Mouse (Mus musculus): ENCODE measurements at regions not wholly inside any gene's neighbourhood (a gene's known extent, or its start where the extent isn't known, plus 50 kb on each side); places are given as distances from the start of the nearest gene placed in this dataset.

- 71% methylated on average over 6 of the region's 6 CpGs for WGBS
- TF ChIP-seq CTCF (IDR thresholded peaks at IDR 0.05; ENCODE audit: low read depth) = no peak
Measured at GRCm38 (mm10) chr3:38569001-38569400, 84.4 kb upstream of the Ankrd50 start.

GRCm38 (mm10) chr3:38568596-38568975 lies 83.9 kb upstream of the Ankrd50 start:
- no peak overlapping the region for H3K4me3 ChIP-seq (ENCODE audit: low read depth, low read length)
- no peaks in the 10 kb centered on the region for H3K27me3 ChIP-seq (ENCODE audit: insufficient read depth, low read length)
- no peak for DNase-seq
- no peak overlapping the region for H3K9ac ChIP-seq
- no peak overlapping the region; the same call in 1 of the 2 replicates for H3K27ac ChIP-seq (ENCODE audit: low read depth, low read length)
- no peaks in the 10 kb centered on the region for H3K4me1 ChIP-seq (ENCODE audit: insufficient read depth)
- no peak overlapping the region for H3K4me2 ChIP-seq (ENCODE audit: low read depth)
- no peaks in the 10 kb centered on the region for H3K9me3 ChIP-seq (ENCODE audit: low read length)
- H3K36me3 ChIP-seq (ENCODE audit: insufficient read depth) = no peaks in the 10 kb centered on the region
- TF ChIP-seq CTCF (IDR thresholded peaks at IDR 0.05; ENCODE audit: low read depth) = no peak
- ATAC-seq = peak; percentile 42
- 11% methylated on average over 2 of the region's 2 CpGs for WGBS

More at GRCm38 (mm10) chr3:38569001-38569400, 84.4 kb upstream of the Ankrd50 start:
- Histone ChIP-seq H3K9me3 (ENCODE audit: low read length) (no peaks in the 10 kb centered on the region), H3K4me3 (ENCODE audit: low read depth, low read length) (no peak overlapping the region), H3K4me1 (ENCODE audit: insufficient read depth) (no peaks in the 10 kb centered on the region), H3K27ac (ENCODE audit: low read depth, low read length) (no peak overlapping the region), H3K4me2 (ENCODE audit: low read depth) (no peak overlapping the region), H3K9ac (no peak overlapping the region), H3K27me3 (ENCODE audit: insufficient read depth, low read length) (no peaks in the 10 kb centered on the region), H3K36me3 (ENCODE audit: insufficient read depth) (no peaks in the 10 kb centered on the region)
- DNase-seq (no peak), ATAC-seq (no peak)

DNA sequence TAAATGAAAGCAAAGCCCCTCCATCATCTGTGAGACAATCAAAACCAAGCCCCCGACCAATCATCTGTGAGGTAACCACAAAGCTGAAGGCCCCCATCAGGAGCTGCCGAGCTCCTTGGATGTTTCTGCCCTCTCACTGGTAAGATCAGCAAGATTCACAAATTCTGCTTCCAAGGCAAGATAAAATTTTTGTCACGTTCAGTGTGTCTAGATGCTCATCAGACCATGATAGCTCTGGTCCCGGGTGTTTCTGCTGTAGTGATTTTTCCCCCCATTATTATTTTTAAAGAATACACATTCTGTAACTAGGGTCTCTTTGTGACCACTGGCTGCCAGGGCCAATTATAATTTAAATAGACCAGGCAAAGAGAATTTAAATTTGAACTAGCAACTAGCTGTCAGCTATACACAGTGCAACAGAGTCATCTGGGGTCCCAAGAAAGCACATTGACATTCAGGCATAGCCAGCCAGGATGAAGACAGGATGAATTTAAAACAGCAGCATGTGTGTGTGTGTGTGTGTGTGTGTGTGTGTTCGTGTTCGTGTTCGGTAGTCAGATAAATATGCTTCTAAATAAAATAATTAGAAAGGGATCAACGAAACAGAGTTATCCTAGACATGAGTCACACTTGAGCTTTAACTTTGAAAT lies 83.4 kb upstream of the Ankrd50 start:
- Histone ChIP-seq H3K36me3 (ENCODE audit: insufficient read depth) (no peaks in the 10 kb centered on the region), H3K9me3 (ENCODE audit: low read length) (no peaks in the 10 kb centered on the region), H3K4me2 (ENCODE audit: low read depth) (no peak overlapping the region), H3K27me3 (ENCODE audit: insufficient read depth, low read length) (no peaks in the 10 kb centered on the region), H3K4me1 (ENCODE audit: insufficient read depth) (no peaks in the 10 kb centered on the region), H3K4me3 (ENCODE audit: low read depth, low read length) (no peak overlapping the region), H3K27ac (ENCODE audit: low read depth, low read length) (no peak overlapping the region), H3K9ac (no peak overlapping the region)
- ATAC-seq = peak; percentile 51; the same call in 1 of the 2 replicates
- TF ChIP-seq CTCF (IDR thresholded peaks at IDR 0.05; ENCODE audit: low read depth) = no peak
- WGBS = 23% methylated on average over 8 of the region's 8 CpGs
- DNase-seq = no peak

DNA sequence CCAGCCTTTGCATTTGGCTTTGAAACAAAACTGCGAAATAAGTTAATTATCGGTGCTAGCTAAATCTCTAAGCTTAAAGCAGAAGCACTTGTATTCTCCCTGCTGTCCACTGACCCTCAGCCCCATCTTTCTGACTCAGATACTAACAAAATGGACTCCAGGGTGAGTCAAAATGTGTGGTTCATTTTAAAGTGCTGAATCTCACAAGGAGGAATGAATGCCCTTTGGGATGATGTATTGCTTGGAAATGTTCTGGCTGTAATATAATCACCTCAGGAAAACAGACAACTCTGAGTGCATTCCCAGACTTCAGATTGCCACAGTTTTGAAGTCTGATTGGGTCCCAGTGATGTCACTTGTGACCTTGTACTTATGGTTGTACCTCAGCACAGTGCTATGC lies 81.9 kb upstream of the Ankrd50 start:
- Histone ChIP-seq H3K9me3 (ENCODE audit: low read length) (no peaks in the 10 kb centered on the region), H3K9ac (no peak overlapping the region), H3K27me3 (ENCODE audit: insufficient read depth, low read length) (no peaks in the 10 kb centered on the region), H3K4me2 (ENCODE audit: low read depth) (no peak overlapping the region), H3K36me3 (ENCODE audit: insufficient read depth) (no peaks in the 10 kb centered on the region), H3K4me3 (ENCODE audit: low read depth, low read length) (no peak overlapping the region), H3K27ac (ENCODE audit: low read depth, low read length) (no peak overlapping the region), H3K4me1 (ENCODE audit: insufficient read depth) (no peaks in the 10 kb centered on the region)
- ATAC-seq (no peak), DNase-seq (no peak)
- WGBS = 74% methylated on average over 2 of the region's 2 CpGs
- no peak for TF ChIP-seq CTCF (IDR thresholded peaks at IDR 0.05; ENCODE audit: low read depth)

GRCm38 (mm10) chr3:38564844-38565243 lies 80.2 kb upstream of the Ankrd50 start:
- DNase-seq (no peak), ATAC-seq (no peak)
- TF ChIP-seq CTCF (IDR thresholded peaks at IDR 0.05; ENCODE audit: low read depth) = no peak

DNA sequence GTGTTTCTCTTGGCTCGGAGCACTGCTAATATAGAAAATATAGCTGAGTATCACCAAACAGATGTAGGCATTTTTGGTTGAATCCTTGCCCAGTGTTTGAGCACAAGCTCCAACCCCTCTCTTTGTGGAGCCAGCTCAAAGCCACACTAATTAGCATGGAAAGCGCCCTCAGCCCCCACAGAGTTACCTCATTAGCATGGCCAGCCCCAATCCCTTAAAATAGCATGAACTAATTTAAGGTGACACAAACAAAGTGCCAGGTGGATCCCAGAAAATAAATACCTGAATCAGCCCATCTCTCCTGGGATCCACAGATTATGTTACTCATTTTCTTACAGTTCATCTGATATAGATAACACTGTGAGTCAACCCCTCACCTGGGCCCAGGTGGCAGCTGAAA lies 79.7 kb upstream of the Ankrd50 start:
- no peak overlapping the region for H3K9ac ChIP-seq
- no peaks in the 10 kb centered on the region for H3K9me3 ChIP-seq (ENCODE audit: low read length)
- H3K4me1 ChIP-seq (ENCODE audit: insufficient read depth) = no peaks in the 10 kb centered on the region
- 9% methylated on average over 2 of the region's 2 CpGs for WGBS
- no peak for ATAC-seq
- no peaks in the 10 kb centered on the region for H3K36me3 ChIP-seq (ENCODE audit: insufficient read depth)
- no peak overlapping the region for H3K27ac ChIP-seq (ENCODE audit: low read depth, low read length)
- TF ChIP-seq CTCF (IDR thresholded peaks at IDR 0.05; ENCODE audit: low read depth) = no peak
- DNase-seq = peak; percentile 11
- H3K4me3 ChIP-seq (ENCODE audit: low read depth, low read length) = no peak overlapping the region
- H3K4me2 ChIP-seq (ENCODE audit: low read depth) = no peak overlapping the region
- H3K27me3 ChIP-seq (ENCODE audit: insufficient read depth, low read length) = no peaks in the 10 kb centered on the region

More at GRCm38 (mm10) chr3:38564844-38565243, 80.2 kb upstream of the Ankrd50 start:
- Histone ChIP-seq H3K9me3 (ENCODE audit: low read length) (no peaks in the 10 kb centered on the region), H3K4me2 (ENCODE audit: low read depth) (no peak overlapping the region), H3K27ac (ENCODE audit: low read depth, low read length) (no peak overlapping the region), H3K4me1 (ENCODE audit: insufficient read depth) (no peaks in the 10 kb centered on the region), H3K36me3 (ENCODE audit: insufficient read depth) (no peaks in the 10 kb centered on the region), H3K27me3 (ENCODE audit: insufficient read depth, low read length) (no peaks in the 10 kb centered on the region), H3K9ac (no peak overlapping the region), H3K4me3 (ENCODE audit: low read depth, low read length) (no peak overlapping the region)
- WGBS = 24% methylated on average over 2 of the region's 2 CpGs

DNA sequence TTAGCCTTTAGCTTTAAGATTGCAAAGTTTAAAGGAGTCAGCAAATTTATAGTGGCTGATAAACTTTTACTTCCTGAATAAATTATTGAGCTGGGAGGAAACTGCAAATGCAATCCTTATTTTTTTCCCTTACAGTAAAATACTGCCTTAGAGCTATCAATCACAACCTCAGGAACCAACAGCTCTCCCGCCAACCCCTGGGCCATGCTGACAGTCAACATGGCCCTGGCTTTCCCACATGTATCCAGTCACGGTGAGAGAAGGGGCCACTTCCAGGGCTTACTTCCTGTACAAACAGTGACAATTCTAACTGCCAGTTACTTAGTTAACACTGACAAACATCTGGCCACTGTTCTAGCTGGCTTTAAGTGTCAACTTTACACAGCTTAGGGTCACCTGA lies 76.5 kb upstream of the Ankrd50 start:
- H3K27me3 ChIP-seq (ENCODE audit: insufficient read depth, low read length) = no peaks in the 10 kb centered on the region
- no peaks in the 10 kb centered on the region for H3K4me1 ChIP-seq (ENCODE audit: insufficient read depth)
- no peak overlapping the region for H3K27ac ChIP-seq (ENCODE audit: low read depth, low read length)
- H3K36me3 ChIP-seq (ENCODE audit: insufficient read depth) = no peaks in the 10 kb centered on the region
- TF ChIP-seq CTCF (IDR thresholded peaks at IDR 0.05; ENCODE audit: low read depth) = no peak
- no peak overlapping the region for H3K9ac ChIP-seq
- ATAC-seq = no peak
- no peak overlapping the region for H3K4me2 ChIP-seq (ENCODE audit: low read depth)
- H3K4me3 ChIP-seq (ENCODE audit: low read depth, low read length) = no peak overlapping the region
- DNase-seq = no peak
- no peaks in the 10 kb centered on the region for H3K9me3 ChIP-seq (ENCODE audit: low read length)
- 82% methylated on average over 2 of the region's 2 CpGs for WGBS

All from forebrain, postnatal 0 days (tissue).